Mouse (Mus musculus): ENCODE measurements around the gene Slc4a8.

GRCm38 (mm10) chr15:100754041-100754440 is 7.5 kb upstream of the Slc4a8 start:
- TF ChIP-seq ZNF384 (IDR thresholded peaks at IDR 0.05; ENCODE audit: low read depth, low read length) (no peak), HCFC1 (IDR thresholded peaks at IDR 0.05; ENCODE audit: borderline replicate concordance, insufficient read depth, low read length) (no peak), ZC3H11A (IDR thresholded peaks at IDR 0.05; ENCODE audit: borderline replicate concordance, low read depth, low read length) (no peak), CHD2 (IDR thresholded peaks at IDR 0.05; ENCODE audit: low read depth, low read length) (no peak), MAFK (IDR thresholded peaks at IDR 0.05; ENCODE audit: insufficient read depth, low read depth, low read length) (no peak)

Data from ES-E14 (cell line).